8 mouse cellular contexts compared by ENCODE assay signal in the genomic region with DNA sequence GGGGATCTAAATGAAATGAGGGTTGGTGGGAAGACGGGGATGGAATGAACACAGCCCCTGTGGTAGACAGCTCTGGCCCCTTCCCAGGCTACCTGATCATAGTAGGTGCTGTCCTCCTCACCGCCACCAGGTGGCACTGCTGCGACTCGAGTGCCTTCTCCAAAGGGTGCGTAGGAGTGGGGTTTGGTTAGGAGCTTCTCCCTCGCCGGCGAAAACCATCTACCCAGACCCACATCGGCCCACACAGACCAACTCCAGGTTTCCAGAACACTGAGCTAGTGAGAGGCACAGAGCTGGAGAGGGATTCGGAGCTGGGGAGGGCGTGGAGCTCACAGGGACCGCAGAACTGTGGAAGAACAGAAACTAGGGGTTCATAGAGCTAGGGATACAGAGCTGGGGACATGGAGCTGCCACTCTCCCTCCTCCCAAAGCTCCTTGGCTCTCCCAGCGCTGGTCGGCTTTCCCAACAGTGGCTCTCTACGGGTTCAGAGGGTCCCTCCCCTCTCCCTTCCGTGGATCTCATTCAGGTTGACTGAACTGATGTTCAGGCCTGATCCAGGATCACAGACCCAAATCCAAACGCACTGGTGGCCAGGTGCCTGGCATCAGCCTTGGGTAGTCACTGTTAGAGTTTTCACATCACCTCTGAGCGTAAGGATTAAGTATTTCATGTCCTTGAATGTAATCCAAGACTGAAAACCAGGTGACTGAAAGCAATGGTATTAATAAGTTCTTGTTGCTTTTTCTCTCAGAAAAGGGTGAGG. TPM values are rescaled to one million over a fixed set of nuclear protein-coding genes. Genes with fewer than 3 reads are reported as not detected.
DNase-seq lines count a peak whose midpoint lies in the region; ATAC-seq and TF ChIP-seq lines count a peak whose summit lies in the region.

No protein-coding gene starts in this region.

- ATAC-seq in embryonic facial prominence, embryonic 15.5 days (ENCODE audit: insufficient number of reproducible peaks, low FRiP score, low TSS enrichment, low read depth): no peak
- ATAC-seq in heart, embryonic 11.5 days (replicated peaks; ENCODE audit: insufficient number of reproducible peaks, low FRiP score, low TSS enrichment): peak; percentile 19; the same call in 1 of the 2 replicates
- peak; percentile 66 for ATAC-seq in kidney, embryonic 16.5 days (ENCODE audit: low FRiP score, low TSS enrichment)
- peak; percentile 54; the same call in 1 of the 2 replicates for ATAC-seq in liver, embryonic 12.5 days
- peak; percentile 69; the same call in 1 of the 2 replicates for ATAC-seq in stomach, embryonic 16.5 days (ENCODE audit: insufficient read depth, low FRiP score)

- peak overlapping the region; percentile 6; the same call in 1 of the 2 replicates for H3K4me3 ChIP-seq in bone marrow macrophage, adult 2 months (ENCODE audit: insufficient read depth, low read length)
- H3K4me3 ChIP-seq in embryonic facial prominence, embryonic 15.5 days (replicated peaks): peak overlapping the region; percentile 21; the same call in 1 of the 2 replicates
- H3K4me3 ChIP-seq in heart, embryonic 11.5 days (ENCODE audit: low read depth, low read length): peak overlapping the region; percentile 30
- peak overlapping the region; percentile 13 for H3K4me3 ChIP-seq in kidney, embryonic 16.5 days (ENCODE audit: low read length)
- peak overlapping the region; percentile 16; the same call in 1 of the 2 replicates for H3K4me3 ChIP-seq in liver, embryonic 12.5 days
- H3K4me3 ChIP-seq in stomach, embryonic 16.5 days (replicated peaks; ENCODE audit: low read length): peak overlapping the region; percentile 28

- TF ChIP-seq CTCF in bone marrow macrophage, adult 2 months (IDR thresholded peaks at IDR 0.05; ENCODE audit: low read depth, low read length): peak; percentile 98

- H3K9me3 ChIP-seq in embryonic facial prominence, embryonic 15.5 days (replicated peaks): no peaks in the 10 kb centered on the region
- no peaks in the 10 kb centered on the region for H3K9me3 ChIP-seq in heart, embryonic 11.5 days (replicated peaks; ENCODE audit: control insufficient read depth, low read length)
- H3K9me3 ChIP-seq in kidney, embryonic 16.5 days (ENCODE audit: low read length): no peaks in the 10 kb centered on the region
- no peaks in the 10 kb centered on the region for H3K9me3 ChIP-seq in liver, embryonic 12.5 days (replicated peaks)
- H3K9me3 ChIP-seq in stomach, embryonic 16.5 days (replicated peaks; ENCODE audit: control insufficient read depth, low read length): no peaks in the 10 kb centered on the region

- H3K36me3 ChIP-seq in embryonic facial prominence, embryonic 15.5 days: peaks cover 39% of the 10 kb centered on the region
- H3K36me3 ChIP-seq in heart, embryonic 11.5 days (ENCODE audit: control insufficient read depth, insufficient read depth, low read length): peaks cover 10% of the 10 kb centered on the region; the same call in 1 of the 2 replicates
- H3K36me3 ChIP-seq in kidney, embryonic 16.5 days (ENCODE audit: insufficient read depth, low read length): peaks cover 31% of the 10 kb centered on the region
- peaks cover 37% of the 10 kb centered on the region for H3K36me3 ChIP-seq in liver, embryonic 12.5 days
- H3K36me3 ChIP-seq in stomach, embryonic 16.5 days (ENCODE audit: control insufficient read depth, insufficient read depth, low read length): no peaks in the 10 kb centered on the region

- no peak for TF ChIP-seq POLR2A in bone marrow macrophage, adult 2 months (IDR thresholded peaks at IDR 0.05; ENCODE audit: borderline replicate concordance, low read depth, low read length)

- peaks cover 10% of the 10 kb centered on the region for H3K4me1 ChIP-seq in bone marrow macrophage, adult 2 months (ENCODE audit: control insufficient read depth, insufficient read depth, low read length)
- H3K4me1 ChIP-seq in embryonic facial prominence, embryonic 15.5 days: 0 out of 2 replicates have a peak, but pooled peaks cover 5% of the 10 kb centered on the region
- H3K4me1 ChIP-seq in heart, embryonic 11.5 days (ENCODE audit: control insufficient read depth, insufficient read depth, low read length): no peaks in the 10 kb centered on the region; the same call in 1 of the 2 replicates
- H3K4me1 ChIP-seq in kidney, embryonic 16.5 days (ENCODE audit: insufficient read depth, low read length): no peaks in the 10 kb centered on the region
- peaks cover 9% of the 10 kb centered on the region; the same call in 1 of the 2 replicates for H3K4me1 ChIP-seq in liver, embryonic 12.5 days
- H3K4me1 ChIP-seq in stomach, embryonic 16.5 days (ENCODE audit: control insufficient read depth, insufficient read depth, low read length): peaks cover 5% of the 10 kb centered on the region; the same call in 1 of the 2 replicates

- no peak overlapping the region for H3K9ac ChIP-seq in embryonic facial prominence, embryonic 15.5 days
- H3K9ac ChIP-seq in heart, embryonic 11.5 days (ENCODE audit: low read depth, low read length): peak overlapping the region; percentile 64
- H3K9ac ChIP-seq in kidney, embryonic 16.5 days (replicated peaks; ENCODE audit: low read length): peak overlapping the region; percentile 42
- H3K9ac ChIP-seq in liver, embryonic 12.5 days: peak overlapping the region; percentile 50
- H3K9ac ChIP-seq in stomach, embryonic 16.5 days (ENCODE audit: low read length): peak overlapping the region; percentile 65

- H3K4me2 ChIP-seq in embryonic facial prominence, embryonic 15.5 days (replicated peaks): peak overlapping the region; percentile 52
- peak overlapping the region; percentile 72 for H3K4me2 ChIP-seq in heart, embryonic 11.5 days
- peak overlapping the region; percentile 53 for H3K4me2 ChIP-seq in kidney, embryonic 16.5 days (replicated peaks; ENCODE audit: low read depth, low read length)
- peak overlapping the region; percentile 55 for H3K4me2 ChIP-seq in liver, embryonic 12.5 days
- peak overlapping the region; percentile 52 for H3K4me2 ChIP-seq in stomach, embryonic 16.5 days (ENCODE audit: low read depth, low read length)

- no peaks in the 10 kb centered on the region for H3K27me3 ChIP-seq in embryonic facial prominence, embryonic 15.5 days
- peaks cover 13% of the 10 kb centered on the region for H3K27me3 ChIP-seq in heart, embryonic 11.5 days (ENCODE audit: control insufficient read depth, insufficient read depth, low read length)
- H3K27me3 ChIP-seq in kidney, embryonic 16.5 days (ENCODE audit: insufficient read depth, low read length): no peaks in the 10 kb centered on the region
- H3K27me3 ChIP-seq in liver, embryonic 12.5 days (replicated peaks): peaks cover 8% of the 10 kb centered on the region
- H3K27me3 ChIP-seq in stomach, embryonic 16.5 days (ENCODE audit: control insufficient read depth, insufficient read depth, low read length): no peaks in the 10 kb centered on the region

- H3K27ac ChIP-seq in bone marrow macrophage, adult 2 months (ENCODE audit: insufficient read depth, low read depth, low read length): no peak overlapping the region
- no peak overlapping the region for H3K27ac ChIP-seq in embryonic facial prominence, embryonic 15.5 days (replicated peaks)
- H3K27ac ChIP-seq in heart, embryonic 11.5 days (ENCODE audit: low read depth, low read length): no peak overlapping the region
- H3K27ac ChIP-seq in kidney, embryonic 16.5 days (ENCODE audit: low read length): no peak overlapping the region
- no peak overlapping the region for H3K27ac ChIP-seq in liver, embryonic 12.5 days
- H3K27ac ChIP-seq in stomach, embryonic 16.5 days (ENCODE audit: low read length): no peak overlapping the region

- DNase-seq in CD8-positive naive resting alpha-beta T cell, adult 2 months (ENCODE audit: low read depth in 2 of 2, low spot score in 2 of 2): peak; percentile 63 to 70
- peak; percentile 88 for DNase-seq in naive thymus-derived CD4-positive, alpha-beta T cell, adult 2 months (ENCODE audit: low read depth)

- WGBS in embryonic facial prominence, embryonic 15.5 days: 11% methylated on average over 18 of the region's 18 CpGs
- WGBS in heart, embryonic 11.5 days (ENCODE audit: insufficient replicate concordance): 11% methylated on average over 18 of the region's 18 CpGs
- WGBS in kidney, embryonic 16.5 days: 11% methylated on average over 18 of the region's 18 CpGs
- 9% methylated on average over 18 of the region's 18 CpGs for WGBS in liver, embryonic 12.5 days (ENCODE audit: insufficient replicate concordance)
- 14% methylated on average over 18 of the region's 18 CpGs for WGBS in stomach, embryonic 16.5 days

RNA-seq across cellular contexts. Expression of gene Mlycd, which starts 18.2 kb away (rescaled TPM):
- 14.2 and 14.3 TPM in 2 replicates for polyA plus RNA-seq in bone marrow macrophage, adult 2 months (2012; ENCODE audit: insufficient read depth, insufficient read length, missing spikeins)
- polyA plus RNA-seq in embryonic facial prominence, embryonic 15.5 days (2015; fragmentation: Nextera tagmentation; extraction: Ambion mirVana): 15.3 and 15.5 TPM in 2 replicates
- polyA plus RNA-seq in heart, embryonic 11.5 days (2014; fragmentation: Nextera tagmentation; extraction: Ambion mirVana): 14.2 and 19.0 TPM in 2 replicates
- 13.6 and 14.1 TPM in 2 replicates for polyA plus RNA-seq in kidney, embryonic 16.5 days (2015; fragmentation: Nextera tagmentation; extraction: Ambion mirVana)
- polyA plus RNA-seq in liver, embryonic 12.5 days (2016; fragmentation: Nextera tagmentation; extraction: Ambion mirVana): 11.7 TPM in 2 replicates
- polyA plus RNA-seq in stomach, embryonic 16.5 days (2015; fragmentation: Nextera tagmentation; extraction: Ambion mirVana): 12.5 and 13.5 TPM in 2 replicates

RNA-seq across cellular contexts. Expression of gene Osgin1, which starts 21.0 kb away (rescaled TPM):
- polyA plus RNA-seq in bone marrow macrophage, adult 2 months (2012; ENCODE audit: insufficient read depth, insufficient read length, missing spikeins): 33.8 and 34.3 TPM in 2 replicates
- 2.1 and 3.0 TPM in 2 replicates for polyA plus RNA-seq in embryonic facial prominence, embryonic 15.5 days (2015; fragmentation: Nextera tagmentation; extraction: Ambion mirVana)
- polyA plus RNA-seq in heart, embryonic 11.5 days (2014; fragmentation: Nextera tagmentation; extraction: Ambion mirVana): 0.39 and 0.94 TPM in 2 replicates
- 3.2 and 3.6 TPM in 2 replicates for polyA plus RNA-seq in kidney, embryonic 16.5 days (2015; fragmentation: Nextera tagmentation; extraction: Ambion mirVana)
- 13.3 and 13.6 TPM in 2 replicates for polyA plus RNA-seq in liver, embryonic 12.5 days (2016; fragmentation: Nextera tagmentation; extraction: Ambion mirVana)
- 10.2 and 11.0 TPM in 2 replicates for polyA plus RNA-seq in stomach, embryonic 16.5 days (2015; fragmentation: Nextera tagmentation; extraction: Ambion mirVana)

RNA-seq across cellular contexts. Expression of gene Necab2, which starts 33.6 kb away (rescaled TPM):
- not detected in 2 replicates for polyA plus RNA-seq in bone marrow macrophage, adult 2 months (2012; ENCODE audit: insufficient read depth, insufficient read length, missing spikeins)
- polyA plus RNA-seq in embryonic facial prominence, embryonic 15.5 days (2015; fragmentation: Nextera tagmentation; extraction: Ambion mirVana): 2.5 and 4.7 TPM in 2 replicates
- polyA plus RNA-seq in heart, embryonic 11.5 days (2014; fragmentation: Nextera tagmentation; extraction: Ambion mirVana): 1.4 and 2.0 TPM in 2 replicates
- 2.3 and 2.5 TPM in 2 replicates for polyA plus RNA-seq in kidney, embryonic 16.5 days (2015; fragmentation: Nextera tagmentation; extraction: Ambion mirVana)
- 0.23 and 0.25 TPM in 2 replicates for polyA plus RNA-seq in liver, embryonic 12.5 days (2016; fragmentation: Nextera tagmentation; extraction: Ambion mirVana)
- polyA plus RNA-seq in stomach, embryonic 16.5 days (2015; fragmentation: Nextera tagmentation; extraction: Ambion mirVana): 0.74 and 1.5 TPM in 2 replicates
